In genomic region chr7:24638026-24638856, GRCm38 (mm10) we compare ENCODE assay signal across 8 mouse cellular contexts. TPM values are rescaled to one million over a fixed set of nuclear protein-coding genes. Genes with fewer than 3 reads are reported as not detected.
DNase-seq lines count a peak whose midpoint lies in the region; ATAC-seq lines count a peak whose summit lies in the region.

No protein-coding gene starts in this region.

- H3K27me3 ChIP-seq in heart, embryonic 15.5 days = peaks cover 83% of the 10 kb centered on the region
- peaks cover 48% of the 10 kb centered on the region for H3K27me3 ChIP-seq in hindbrain, embryonic 11.5 days (ENCODE audit: control insufficient read depth, insufficient read depth, low read length)
- peaks cover 53% of the 10 kb centered on the region for H3K27me3 ChIP-seq in liver, embryonic 12.5 days (replicated peaks)
- H3K27me3 ChIP-seq in neural tube, embryonic 14.5 days (ENCODE audit: control insufficient read depth, insufficient read depth, low read length) = peaks cover 32% of the 10 kb centered on the region

- H3K4me2 ChIP-seq in heart, embryonic 15.5 days = peak overlapping the region; percentile 74
- H3K4me2 ChIP-seq in hindbrain, embryonic 11.5 days (replicated peaks; ENCODE audit: low read depth, low read length) = peak overlapping the region; percentile 52
- peak overlapping the region; percentile 79 for H3K4me2 ChIP-seq in liver, embryonic 12.5 days
- H3K4me2 ChIP-seq in neural tube, embryonic 14.5 days (ENCODE audit: low read depth, low read length) = peak overlapping the region; percentile 55

- no peaks in the 10 kb centered on the region for H3K36me3 ChIP-seq in heart, embryonic 15.5 days
- H3K36me3 ChIP-seq in hindbrain, embryonic 11.5 days (ENCODE audit: control insufficient read depth, insufficient read depth, low read length) = no peaks in the 10 kb centered on the region
- H3K36me3 ChIP-seq in liver, embryonic 12.5 days = no peaks in the 10 kb centered on the region
- no peaks in the 10 kb centered on the region for H3K36me3 ChIP-seq in neural tube, embryonic 14.5 days (ENCODE audit: control insufficient read depth, insufficient read depth, low read length)

- no peak for DNase-seq in heart, postnatal 25 days (ENCODE audit: low spot score)
- peak; percentile 38 to 61 for DNase-seq in adrenal gland, postnatal 36 days
- DNase-seq in hindbrain, embryonic 11.5 days (ENCODE audit: low spot score) = peak; percentile 48
- DNase-seq in right cerebral cortex, postnatal 4 days = no peak
- DNase-seq in cerebellum, adult 8-10 months = no peak

- peaks cover 11% of the 10 kb centered on the region for H3K4me1 ChIP-seq in heart, embryonic 15.5 days (replicated peaks)
- H3K4me1 ChIP-seq in hindbrain, embryonic 11.5 days (replicated peaks; ENCODE audit: control insufficient read depth, insufficient read depth, low read length) = peaks cover 11% of the 10 kb centered on the region; the same call in 1 of the 2 replicates
- H3K4me1 ChIP-seq in liver, embryonic 12.5 days = peaks cover 17% of the 10 kb centered on the region
- peaks cover 7% of the 10 kb centered on the region; the same call in 1 of the 2 replicates for H3K4me1 ChIP-seq in neural tube, embryonic 14.5 days (ENCODE audit: control insufficient read depth, insufficient read depth, low read length)

- no peaks in the 10 kb centered on the region for H3K9me3 ChIP-seq in heart, embryonic 15.5 days (replicated peaks)
- no peaks in the 10 kb centered on the region for H3K9me3 ChIP-seq in hindbrain, embryonic 11.5 days (ENCODE audit: control insufficient read depth, low read length)
- H3K9me3 ChIP-seq in liver, embryonic 12.5 days (replicated peaks) = no peaks in the 10 kb centered on the region
- no peaks in the 10 kb centered on the region for H3K9me3 ChIP-seq in neural tube, embryonic 14.5 days (ENCODE audit: control insufficient read depth, low read length)

- H3K27ac ChIP-seq in heart, embryonic 15.5 days = no peak overlapping the region
- H3K27ac ChIP-seq in hindbrain, embryonic 11.5 days (ENCODE audit: low read depth, low read length) = no peak overlapping the region
- no peak overlapping the region for H3K27ac ChIP-seq in liver, embryonic 12.5 days
- H3K27ac ChIP-seq in neural tube, embryonic 14.5 days (ENCODE audit: low read depth, low read length) = no peak overlapping the region

- peak overlapping the region; percentile 42 for H3K4me3 ChIP-seq in heart, embryonic 15.5 days
- peak overlapping the region; percentile 29 for H3K4me3 ChIP-seq in hindbrain, embryonic 11.5 days (ENCODE audit: low read depth, low read length)
- peak overlapping the region; percentile 50 for H3K4me3 ChIP-seq in liver, embryonic 12.5 days
- H3K4me3 ChIP-seq in neural tube, embryonic 14.5 days (ENCODE audit: low read depth, low read length) = peak overlapping the region; percentile 23

- intact Hi-C loops in heart, postnatal 25 days (cut with DNase I) = no loop called here

- WGBS in heart, embryonic 15.5 days = 4% methylated on average over 35 of the region's 35 CpGs
- WGBS in hindbrain, embryonic 11.5 days = 2% methylated on average over 35 of the region's 35 CpGs
- 3% methylated on average over 35 of the region's 35 CpGs for WGBS in liver, embryonic 12.5 days (ENCODE audit: insufficient replicate concordance)
- 2% methylated on average over 35 of the region's 35 CpGs for WGBS in neural tube, embryonic 14.5 days

- H3K9ac ChIP-seq in heart, embryonic 15.5 days = peak overlapping the region; percentile 19; the same call in 1 of the 2 replicates
- H3K9ac ChIP-seq in hindbrain, embryonic 11.5 days (ENCODE audit: low read depth, low read length) = no peak overlapping the region
- H3K9ac ChIP-seq in liver, embryonic 12.5 days = peak overlapping the region; percentile 9; the same call in 1 of the 2 replicates
- no peak overlapping the region for H3K9ac ChIP-seq in neural tube, embryonic 14.5 days (replicated peaks; ENCODE audit: low read depth, low read length)

- no peak; the same call in 1 of the 2 replicates for ATAC-seq in heart, embryonic 15.5 days (replicated peaks; ENCODE audit: insufficient number of reproducible peaks, insufficient read depth, low FRiP score, low read depth)
- no peak for ATAC-seq in hindbrain, embryonic 11.5 days (ENCODE audit: low FRiP score)
- ATAC-seq in liver, embryonic 12.5 days = 0 out of 2 replicates have a peak, but pooled peaks have one; percentile 30
- no peak for ATAC-seq in neural tube, embryonic 14.5 days (ENCODE audit: low read depth)

RNA-seq across cellular contexts. Expression of gene Lypd3, which starts 1.9 kb away (rescaled TPM):
- polyA plus RNA-seq in heart, embryonic 15.5 days (2015; fragmentation: Nextera tagmentation; extraction: Ambion mirVana) = 0.10 and 0.43 TPM in 2 replicates
- not detected for total RNA-seq in heart, postnatal 25 days (2021)
- total RNA-seq in adrenal gland, postnatal 36 days (2021) = under 1 TPM; 0.36 to 0.92 TPM
- polyA plus RNA-seq in hindbrain, embryonic 11.5 days (2014; fragmentation: Nextera tagmentation; extraction: Ambion mirVana) = 0.73 and 1.6 TPM in 2 replicates
- polyA plus RNA-seq in liver, embryonic 12.5 days (2016; fragmentation: Nextera tagmentation; extraction: Ambion mirVana) = not detected in 2 replicates
- 0.16 TPM in 1 of 2 replicates, not detected in the other for polyA plus RNA-seq in neural tube, embryonic 14.5 days (2014; fragmentation: Nextera tagmentation; extraction: Ambion mirVana)

RNA-seq across cellular contexts. Expression of gene Phldb3, which starts 27.7 kb away (rescaled TPM):
- 0.06 and 0.18 TPM in 2 replicates for polyA plus RNA-seq in heart, embryonic 15.5 days (2015; fragmentation: Nextera tagmentation; extraction: Ambion mirVana)
- total RNA-seq in heart, postnatal 25 days (2021) = under 1 TPM; 0.50 to 0.57 TPM
- total RNA-seq in adrenal gland, postnatal 36 days (2021) = 1 to 10 TPM; 5.4 to 5.8 TPM
- 0.09 TPM in 1 of 2 replicates, not detected in the other for polyA plus RNA-seq in hindbrain, embryonic 11.5 days (2014; fragmentation: Nextera tagmentation; extraction: Ambion mirVana)
- polyA plus RNA-seq in liver, embryonic 12.5 days (2016; fragmentation: Nextera tagmentation; extraction: Ambion mirVana) = 0.08 and 0.22 TPM in 2 replicates
- not detected in 2 replicates for polyA plus RNA-seq in neural tube, embryonic 14.5 days (2014; fragmentation: Nextera tagmentation; extraction: Ambion mirVana)

RNA-seq across cellular contexts. Expression of gene Tex101, which starts 38.2 kb away (rescaled TPM):
- polyA plus RNA-seq in heart, embryonic 15.5 days (2015; fragmentation: Nextera tagmentation; extraction: Ambion mirVana) = not detected in 2 replicates
- not detected for total RNA-seq in heart, postnatal 25 days (2021)
- not detected for total RNA-seq in adrenal gland, postnatal 36 days (2021)
- polyA plus RNA-seq in hindbrain, embryonic 11.5 days (2014; fragmentation: Nextera tagmentation; extraction: Ambion mirVana) = not detected in 2 replicates
- not detected in 2 replicates for polyA plus RNA-seq in liver, embryonic 12.5 days (2016; fragmentation: Nextera tagmentation; extraction: Ambion mirVana)
- polyA plus RNA-seq in neural tube, embryonic 14.5 days (2014; fragmentation: Nextera tagmentation; extraction: Ambion mirVana) = not detected in 2 replicates

RNA-seq across cellular contexts. Expression of gene Zfp575, which starts 50.8 kb away (rescaled TPM):
- polyA plus RNA-seq in heart, embryonic 15.5 days (2015; fragmentation: Nextera tagmentation; extraction: Ambion mirVana) = 0.92 and 1.4 TPM in 2 replicates
- under 1 TPM; 0.08 to 0.17 TPM for total RNA-seq in heart, postnatal 25 days (2021)
- total RNA-seq in adrenal gland, postnatal 36 days (2021) = under 1 TPM in 1 of 2 experiments, not detected in 1; 0.30 TPM
- polyA plus RNA-seq in hindbrain, embryonic 11.5 days (2014; fragmentation: Nextera tagmentation; extraction: Ambion mirVana) = 0.93 and 1.2 TPM in 2 replicates
- 0.41 and 0.57 TPM in 2 replicates for polyA plus RNA-seq in liver, embryonic 12.5 days (2016; fragmentation: Nextera tagmentation; extraction: Ambion mirVana)
- polyA plus RNA-seq in neural tube, embryonic 14.5 days (2014; fragmentation: Nextera tagmentation; extraction: Ambion mirVana) = 8.5 and 9.4 TPM in 2 replicates

RNA-seq across cellular contexts. Expression of gene Ethe1, which starts 50.9 kb away (rescaled TPM):
- 20.5 and 23.6 TPM in 2 replicates for polyA plus RNA-seq in heart, embryonic 15.5 days (2015; fragmentation: Nextera tagmentation; extraction: Ambion mirVana)
- 10 to 100 TPM; 44.6 to 49.1 TPM for total RNA-seq in heart, postnatal 25 days (2021)
- 10 to 100 TPM; 27.9 to 34.2 TPM for total RNA-seq in adrenal gland, postnatal 36 days (2021)
- polyA plus RNA-seq in hindbrain, embryonic 11.5 days (2014; fragmentation: Nextera tagmentation; extraction: Ambion mirVana) = 19.8 and 20.6 TPM in 2 replicates
- polyA plus RNA-seq in liver, embryonic 12.5 days (2016; fragmentation: Nextera tagmentation; extraction: Ambion mirVana) = 15.1 and 17.0 TPM in 2 replicates
- polyA plus RNA-seq in neural tube, embryonic 14.5 days (2014; fragmentation: Nextera tagmentation; extraction: Ambion mirVana) = 26.4 and 27.9 TPM in 2 replicates

Comparison
In these comparisons a context has a peak if more than half of its experiments do, and no peak if none do; other contexts are left out.
1. H3K9ac ChIP-seq: peak in heart, embryonic 15.5 days (single experiment) and liver, embryonic 12.5 days (single experiment); none in hindbrain, embryonic 11.5 days (single experiment) and neural tube, embryonic 14.5 days (single experiment).
2. DNase-seq: peak in adrenal gland, postnatal 36 days (2 of 2) and hindbrain, embryonic 11.5 days (single experiment); none in heart, postnatal 25 days (single experiment), right cerebral cortex, postnatal 4 days (single experiment) and cerebellum, adult 8-10 months (single experiment).
3. Peak in every context shown above with its lines, with median percentiles within 50 percentile points of each other: H3K4me2 ChIP-seq and H3K4me3 ChIP-seq.